Comparison of ENCODE assay signal across 19 mouse cellular contexts in the genomic region with DNA sequence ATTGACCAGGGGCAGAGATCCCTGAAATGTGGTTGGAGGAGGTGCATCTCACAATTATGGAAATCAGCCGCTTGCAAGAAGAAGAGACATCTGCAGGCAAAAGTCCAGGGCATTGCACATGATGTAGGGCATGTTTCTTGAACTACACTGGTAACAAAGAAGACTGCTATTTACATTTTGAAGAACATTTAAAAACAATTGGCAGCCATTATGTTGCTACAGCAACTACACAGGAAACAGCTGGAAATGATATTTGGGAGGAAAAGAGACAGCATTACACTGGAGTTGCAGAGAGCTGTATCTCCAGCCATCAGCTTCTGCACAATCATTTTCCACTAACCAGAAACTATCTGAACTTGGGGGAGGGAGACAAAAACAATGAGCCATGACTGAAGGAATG.
A peak's percentile ranks its signal among the peaks of the same experiment; 100 is the strongest.
DNase-seq lines count a peak whose midpoint lies in the region; ATAC-seq and TF ChIP-seq lines count a peak whose summit lies in the region.
"Had no signal": no experiment of that assay in that cellular context is flagged by ENCODE, and none has a peak within 500 bp of the region (broad histone marks: within the 10 kb centered on the region; RNA-seq: fewer than 3 reads in every experiment).

No protein-coding gene starts in this region.

- no peak for TF ChIP-seq EP300 in lung, postnatal 0 days (IDR thresholded peaks at IDR 0.05)

- H3K27me3 ChIP-seq in forebrain, embryonic 14.5 days (replicated peaks; ENCODE audit: control insufficient read depth, insufficient read depth, low read length), result no peaks in the 10 kb centered on the region
- no peaks in the 10 kb centered on the region for H3K27me3 ChIP-seq in forebrain, embryonic 16.5 days (replicated peaks; ENCODE audit: control insufficient read depth, insufficient read depth, low read length)
- H3K27me3 ChIP-seq in intestine, embryonic 14.5 days (replicated peaks; ENCODE audit: control insufficient read depth, insufficient read depth, low read length), result no peaks in the 10 kb centered on the region
- no peaks in the 10 kb centered on the region for H3K27me3 ChIP-seq in intestine, embryonic 15.5 days (replicated peaks)
- H3K27me3 ChIP-seq in lung, postnatal 0 days (replicated peaks; ENCODE audit: insufficient read depth, low read length), result no peaks in the 10 kb centered on the region
- H3K27me3 ChIP-seq in limb, embryonic 14.5 days (ENCODE audit: control insufficient read depth, insufficient read depth, low read length), result no peaks in the 10 kb centered on the region
- no peaks in the 10 kb centered on the region for H3K27me3 ChIP-seq in liver, embryonic 12.5 days (replicated peaks)
- H3K27me3 ChIP-seq: neural tube, embryonic 15.5 days had no signal

- no peaks in the 10 kb centered on the region for H3K9me3 ChIP-seq in forebrain, embryonic 14.5 days (replicated peaks; ENCODE audit: control insufficient read depth, low read length)
- H3K9me3 ChIP-seq in forebrain, embryonic 16.5 days (ENCODE audit: control insufficient read depth, low read length), result no peaks in the 10 kb centered on the region
- H3K9me3 ChIP-seq in intestine, embryonic 14.5 days (ENCODE audit: control insufficient read depth, low read length), result no peaks in the 10 kb centered on the region
- no peaks in the 10 kb centered on the region for H3K9me3 ChIP-seq in intestine, embryonic 15.5 days
- no peaks in the 10 kb centered on the region for H3K9me3 ChIP-seq in lung, postnatal 0 days (ENCODE audit: low read length)
- no peaks in the 10 kb centered on the region for H3K9me3 ChIP-seq in limb, embryonic 14.5 days (ENCODE audit: control insufficient read depth, low read length)
- H3K9me3 ChIP-seq in liver, embryonic 12.5 days (replicated peaks), result no peaks in the 10 kb centered on the region
- H3K9me3 ChIP-seq: neural tube, embryonic 15.5 days had no signal

- H3K36me3 ChIP-seq in forebrain, embryonic 14.5 days (ENCODE audit: control insufficient read depth, insufficient read depth, low read length), result no peaks in the 10 kb centered on the region
- H3K36me3 ChIP-seq in forebrain, embryonic 16.5 days (ENCODE audit: control insufficient read depth, insufficient read depth), result no peaks in the 10 kb centered on the region
- H3K36me3 ChIP-seq in intestine, embryonic 14.5 days (ENCODE audit: control insufficient read depth, insufficient read depth, low read length), result no peaks in the 10 kb centered on the region
- H3K36me3 ChIP-seq in intestine, embryonic 15.5 days, result no peaks in the 10 kb centered on the region
- H3K36me3 ChIP-seq in lung, postnatal 0 days (ENCODE audit: insufficient read depth, low read length), result no peaks in the 10 kb centered on the region
- H3K36me3 ChIP-seq in limb, embryonic 14.5 days (ENCODE audit: control insufficient read depth, insufficient read depth, low read length), result no peaks in the 10 kb centered on the region
- H3K36me3 ChIP-seq in liver, embryonic 12.5 days, result no peaks in the 10 kb centered on the region
- H3K36me3 ChIP-seq: G1E; neural tube, embryonic 15.5 days had no signal

- no peak for TF ChIP-seq CTCF in lung, postnatal 0 days (IDR thresholded peaks at IDR 0.05)

- no peak for TF ChIP-seq POLR2A in limb, embryonic 14.5 days (IDR thresholded peaks at IDR 0.05; ENCODE audit: borderline replicate concordance, extremely low read depth, insufficient read depth, insufficient read length)

- H3K4me2 ChIP-seq in forebrain, embryonic 14.5 days (ENCODE audit: low read length), result no peak overlapping the region
- no peak overlapping the region for H3K4me2 ChIP-seq in forebrain, embryonic 16.5 days (ENCODE audit: low read length)
- no peak overlapping the region for H3K4me2 ChIP-seq in intestine, embryonic 14.5 days (ENCODE audit: low read length)
- H3K4me2 ChIP-seq in intestine, embryonic 15.5 days (replicated peaks), result no peak overlapping the region
- no peak overlapping the region for H3K4me2 ChIP-seq in lung, postnatal 0 days (replicated peaks; ENCODE audit: low read depth, low read length)
- H3K4me2 ChIP-seq in limb, embryonic 14.5 days (replicated peaks; ENCODE audit: low read depth, low read length, severe bottlenecking), result no peak overlapping the region
- no peak overlapping the region for H3K4me2 ChIP-seq in liver, embryonic 12.5 days
- H3K4me2 ChIP-seq: neural tube, embryonic 15.5 days had no signal

- H3K4me3 ChIP-seq in forebrain, embryonic 14.5 days (ENCODE audit: low read depth, low read length), result no peak overlapping the region
- no peak overlapping the region for H3K4me3 ChIP-seq in forebrain, embryonic 16.5 days (replicated peaks; ENCODE audit: low read length)
- no peak overlapping the region for H3K4me3 ChIP-seq in intestine, embryonic 14.5 days (ENCODE audit: low read depth, low read length)
- H3K4me3 ChIP-seq in intestine, embryonic 15.5 days (replicated peaks), result no peak overlapping the region
- H3K4me3 ChIP-seq in lung, postnatal 0 days (ENCODE audit: low read depth, low read length), result no peak overlapping the region
- no peak overlapping the region for H3K4me3 ChIP-seq in limb, embryonic 14.5 days (replicated peaks; ENCODE audit: low read length)
- H3K4me3 ChIP-seq in liver, embryonic 12.5 days, result no peak overlapping the region
- H3K4me3 ChIP-seq: myocyte; neural tube, embryonic 15.5 days had no signal

- 86% methylated on average over 1 of the region's 1 CpGs for WGBS in forebrain, embryonic 14.5 days
- 80% methylated on average over 1 of the region's 1 CpGs for WGBS in forebrain, embryonic 16.5 days
- WGBS in intestine, embryonic 14.5 days, result 74% methylated on average over 1 of the region's 1 CpGs
- 42% methylated on average over 1 of the region's 1 CpGs for WGBS in intestine, embryonic 15.5 days
- WGBS in lung, postnatal 0 days, result 56% methylated on average over 1 of the region's 1 CpGs
- 76% methylated on average over 1 of the region's 1 CpGs for WGBS in limb, embryonic 14.5 days
- 50% methylated on average over 1 of the region's 1 CpGs for WGBS in liver, embryonic 12.5 days (ENCODE audit: insufficient replicate concordance)

- H3K4me1 ChIP-seq in forebrain, embryonic 14.5 days (ENCODE audit: control insufficient read depth, insufficient read depth, low read length), result no peaks in the 10 kb centered on the region
- peaks cover 4% of the 10 kb centered on the region for H3K4me1 ChIP-seq in forebrain, embryonic 16.5 days (replicated peaks; ENCODE audit: control insufficient read depth, insufficient read depth, low read length)
- no peaks in the 10 kb centered on the region for H3K4me1 ChIP-seq in intestine, embryonic 14.5 days (replicated peaks; ENCODE audit: control insufficient read depth, insufficient read depth, low read length)
- no peaks in the 10 kb centered on the region for H3K4me1 ChIP-seq in intestine, embryonic 15.5 days (replicated peaks)
- no peaks in the 10 kb centered on the region for H3K4me1 ChIP-seq in lung, postnatal 0 days (ENCODE audit: insufficient read depth, low read depth, low read length)
- peaks cover 20% of the 10 kb centered on the region for H3K4me1 ChIP-seq in limb, embryonic 14.5 days (ENCODE audit: control insufficient read depth, insufficient read depth, low read length)
- H3K4me1 ChIP-seq in liver, embryonic 12.5 days, result no peaks in the 10 kb centered on the region

- H3K27ac ChIP-seq in forebrain, embryonic 14.5 days (ENCODE audit: low read depth, low read length), result no peak overlapping the region
- no peak overlapping the region for H3K27ac ChIP-seq in forebrain, embryonic 16.5 days (ENCODE audit: low read length)
- H3K27ac ChIP-seq in intestine, embryonic 14.5 days (ENCODE audit: low read depth), result peak overlapping the region; percentile 34; the same call in 1 of the 2 replicates
- no peak overlapping the region for H3K27ac ChIP-seq in intestine, embryonic 15.5 days
- no peak overlapping the region for H3K27ac ChIP-seq in lung, postnatal 0 days (ENCODE audit: low read length)
- H3K27ac ChIP-seq in limb, embryonic 14.5 days (replicated peaks; ENCODE audit: low read depth, low read length), result 0 out of 2 replicates have a peak overlapping the region, but pooled peaks have one; percentile 10
- no peak overlapping the region for H3K27ac ChIP-seq in liver, embryonic 12.5 days
- H3K27ac ChIP-seq: liver, embryonic 14.5 days; neural tube, embryonic 15.5 days had no signal

- no peak overlapping the region for H3K9ac ChIP-seq in forebrain, embryonic 14.5 days (ENCODE audit: low read length)
- no peak overlapping the region for H3K9ac ChIP-seq in forebrain, embryonic 16.5 days (replicated peaks; ENCODE audit: low read depth, low read length)
- no peak overlapping the region for H3K9ac ChIP-seq in intestine, embryonic 14.5 days (ENCODE audit: low read length)
- no peak overlapping the region for H3K9ac ChIP-seq in intestine, embryonic 15.5 days
- H3K9ac ChIP-seq in lung, postnatal 0 days (replicated peaks; ENCODE audit: low read depth), result no peak overlapping the region
- H3K9ac ChIP-seq in limb, embryonic 14.5 days (ENCODE audit: low read depth, low read length, severe bottlenecking), result no peak overlapping the region
- no peak overlapping the region for H3K9ac ChIP-seq in liver, embryonic 12.5 days
- H3K9ac ChIP-seq: forebrain, postnatal 0 days; liver, embryonic 14.5 days; neural tube, embryonic 15.5 days had no signal

- DNase-seq in forebrain, embryonic 14.5 days (ENCODE audit: low spot score), result peak; percentile 12
- no peak for DNase-seq in intestine, embryonic 14.5 days (ENCODE audit: low spot score)
- peak; percentile 47 for DNase-seq in lung, postnatal 0 days (ENCODE audit: low spot score)
- DNase-seq in lung, postnatal 14 days, result no peak
- DNase-seq in limb, embryonic 14.5 days (ENCODE audit: low spot score), result peak; percentile 45
- DNase-seq: cerebellum, adult 9-10 months; forebrain, postnatal 0 days; midbrain, embryonic 14.5 days; right cerebral cortex, postnatal 4 days; thymus, postnatal 4 days had no signal

- ATAC-seq in forebrain, embryonic 14.5 days, result no peak
- ATAC-seq in forebrain, embryonic 16.5 days, result no peak
- ATAC-seq in intestine, embryonic 14.5 days (replicated peaks; ENCODE audit: low FRiP score, low TSS enrichment, low read depth), result no peak
- ATAC-seq in intestine, embryonic 15.5 days, result no peak
- ATAC-seq in lung, postnatal 0 days, result peak; percentile 41; the same call in 1 of the 2 replicates
- ATAC-seq in limb, embryonic 14.5 days (ENCODE audit: low FRiP score, low read depth), result no peak
- ATAC-seq in liver, embryonic 12.5 days, result no peak
- ATAC-seq: CD4-positive, CD25-positive, alpha-beta regulatory T cell, adult 4 months; forebrain, postnatal 0 days; intestine, embryonic 16.5 days had no signal

Comparison
In these comparisons a context has a peak if more than half of its experiments do, and no peak if none do; other contexts are left out.
1. DNase-seq: peak in forebrain, embryonic 14.5 days (single experiment), lung, postnatal 0 days (single experiment) and limb, embryonic 14.5 days (single experiment); none in intestine, embryonic 14.5 days (single experiment) and lung, postnatal 14 days (single experiment).
2. H3K27ac ChIP-seq: peak in intestine, embryonic 14.5 days (single experiment) and limb, embryonic 14.5 days (single experiment); none in forebrain, embryonic 14.5 days (single experiment), forebrain, embryonic 16.5 days (single experiment), intestine, embryonic 15.5 days (single experiment), lung, postnatal 0 days (single experiment) and liver, embryonic 12.5 days (single experiment).